Mouse (Mus musculus) frontal cortex, postnatal 10 days (tissue): ENCODE measurements around the gene Dgkz.

Source experiments
- DNase-seq, 2 experiments: peaks; one replicate each; pipeline ENCODE4 v3.0.0; 2022; ENCODE audit warnings: low spot score in 2 of 2, mixed read lengths in 1 of 2

The Dgkz gene

GRCm38 (mm10) chr2:91996006-91996405 is 20.3 kb upstream of the Dgkz start:
- no peak for DNase-seq

DNA sequence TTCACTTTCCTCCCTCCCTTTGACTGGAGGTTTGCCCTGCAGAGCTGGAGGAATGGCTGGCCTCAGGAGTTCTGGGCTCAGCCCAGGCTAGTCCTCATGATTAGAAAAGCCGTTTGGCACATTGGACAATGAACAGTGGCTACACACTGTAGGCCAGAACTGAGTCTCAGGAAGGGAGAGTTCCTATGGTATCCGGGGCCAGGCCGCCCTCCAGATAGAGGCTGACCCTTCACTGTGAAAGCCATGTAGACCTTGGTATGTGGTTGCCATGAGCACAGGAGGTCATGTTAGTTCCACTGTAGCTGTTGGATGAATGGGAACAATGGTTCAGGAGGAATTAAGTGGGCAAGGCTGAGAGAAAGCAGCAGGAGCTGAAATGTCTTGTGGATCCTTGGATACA is 17.7 kb upstream of the Dgkz start:
- DNase-seq, result no peak

DNA sequence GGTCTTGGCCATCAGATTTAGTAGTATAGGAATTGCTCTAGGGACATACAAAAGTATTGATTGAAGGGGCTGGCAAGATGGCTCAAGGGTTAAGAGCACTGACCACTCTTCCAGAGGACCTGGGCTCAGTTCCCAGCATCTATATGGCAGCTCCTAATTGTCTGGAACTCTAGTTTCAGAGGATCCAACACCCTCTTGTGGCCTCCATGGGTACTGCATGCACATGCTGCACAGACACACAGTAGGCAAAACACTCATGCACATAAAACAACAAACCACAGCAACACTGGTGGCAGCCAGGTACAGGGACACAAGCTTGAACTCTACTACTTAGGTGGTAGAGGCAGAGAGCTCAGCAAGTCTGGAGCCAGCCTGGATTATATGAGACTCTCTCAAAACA is 14.1 kb upstream of the Dgkz start:
- no peak for DNase-seq

GRCm38 (mm10) chr2:91987542-91987941 is 11.9 kb upstream of the Dgkz start:
- peak in 1 of 2 experiments; percentile 79 for DNase-seq

- DNase-seq, result no peak
These were observed 10.4 kb upstream of the Dgkz start for GRCm38 (mm10) chr2:91986071-91986470.

GRCm38 (mm10) chr2:91984906-91985525 is 9.4 kb upstream of the Dgkz start:
- DNase-seq, result no peak

- DNase-seq, result no peak
These were observed 8.8 kb upstream of the Dgkz start for GRCm38 (mm10) chr2:91984439-91984838.

DNA sequence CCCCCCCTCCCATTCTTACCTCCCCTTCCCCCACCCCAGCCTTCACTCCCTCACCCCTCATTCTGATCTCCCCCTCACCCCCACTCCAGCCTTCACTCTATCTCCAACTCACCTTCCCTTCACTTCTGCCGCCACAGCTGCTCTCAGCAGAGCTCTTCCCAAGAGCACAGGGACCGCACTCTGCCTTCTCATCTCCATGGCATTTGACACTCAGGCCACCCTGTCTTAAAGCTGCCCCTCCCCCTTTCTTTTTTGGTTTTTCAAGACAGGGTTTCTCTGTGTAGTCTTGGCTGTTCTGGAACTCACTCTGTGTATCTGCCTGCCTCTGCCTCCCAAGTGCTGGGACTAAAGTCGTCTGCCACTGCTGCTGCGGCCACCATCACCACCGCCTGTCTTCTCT is 5.2 kb upstream of the Dgkz start:
- no peak for DNase-seq

DNA sequence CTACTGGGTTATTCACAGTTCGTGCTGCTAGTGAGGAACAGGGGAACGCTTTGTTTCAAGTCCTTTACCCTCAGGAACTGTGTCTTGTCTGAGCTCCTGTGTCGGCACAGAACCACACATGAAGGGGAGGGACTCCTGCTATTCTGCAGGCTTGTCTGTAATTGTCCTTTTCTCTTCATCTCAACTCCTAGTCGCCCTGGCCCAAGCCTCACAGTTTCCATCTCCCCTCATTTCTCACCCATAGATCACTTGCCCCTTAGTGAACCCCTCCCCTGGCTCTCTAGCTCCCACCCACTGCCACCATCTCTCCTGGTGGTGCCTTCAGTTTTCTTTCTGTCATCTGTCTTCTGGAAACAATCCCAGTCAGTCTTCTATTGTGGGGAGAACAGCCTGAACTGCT is 4.6 kb upstream of the Dgkz start:
- no peak for DNase-seq

DNA sequence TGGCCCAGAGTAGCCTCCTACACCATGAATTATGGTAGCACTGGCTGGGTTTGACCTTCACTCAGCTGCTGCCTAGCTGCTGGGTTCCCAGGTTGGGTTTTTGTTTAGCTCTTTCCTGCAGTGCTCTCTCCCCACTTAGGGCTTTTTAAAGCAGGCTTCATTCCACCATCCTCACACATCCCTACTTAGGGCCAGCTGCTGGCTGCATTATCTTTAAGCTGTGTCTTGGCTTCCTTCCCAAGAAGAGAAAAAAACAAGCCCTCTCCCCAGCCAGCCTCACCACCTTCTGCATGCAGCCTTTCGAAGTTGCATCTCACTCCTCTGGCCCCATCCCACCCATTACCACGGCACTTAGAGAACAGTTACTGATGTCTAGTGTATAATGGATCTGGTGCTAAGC is 2.9 kb upstream of the Dgkz start:
- no peak for DNase-seq

DNA sequence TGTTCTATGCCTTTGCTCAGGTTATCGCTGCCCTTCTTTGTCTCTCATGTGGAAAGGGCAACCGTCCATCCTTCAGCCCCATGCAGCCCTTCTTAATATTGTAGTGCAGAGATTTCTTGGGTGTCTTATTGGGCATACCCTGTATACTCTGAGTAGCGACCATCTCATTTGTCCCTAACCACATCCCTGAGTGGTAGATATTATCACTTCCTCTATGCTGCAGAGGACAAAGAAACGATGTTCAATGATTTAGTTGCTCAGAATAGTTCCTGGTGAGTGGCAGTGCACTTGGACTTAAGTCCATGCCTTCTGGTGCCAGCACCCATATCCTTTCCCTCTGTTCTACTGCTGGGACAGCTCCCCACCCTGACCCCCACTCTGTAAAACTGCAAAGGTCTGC is 2.3 kb upstream of the Dgkz start:
- no peak for DNase-seq

GRCm38 (mm10) chr2:91973416-91974135 is 2.1 kb downstream of the Dgkz start:
- no peak for DNase-seq

DNA sequence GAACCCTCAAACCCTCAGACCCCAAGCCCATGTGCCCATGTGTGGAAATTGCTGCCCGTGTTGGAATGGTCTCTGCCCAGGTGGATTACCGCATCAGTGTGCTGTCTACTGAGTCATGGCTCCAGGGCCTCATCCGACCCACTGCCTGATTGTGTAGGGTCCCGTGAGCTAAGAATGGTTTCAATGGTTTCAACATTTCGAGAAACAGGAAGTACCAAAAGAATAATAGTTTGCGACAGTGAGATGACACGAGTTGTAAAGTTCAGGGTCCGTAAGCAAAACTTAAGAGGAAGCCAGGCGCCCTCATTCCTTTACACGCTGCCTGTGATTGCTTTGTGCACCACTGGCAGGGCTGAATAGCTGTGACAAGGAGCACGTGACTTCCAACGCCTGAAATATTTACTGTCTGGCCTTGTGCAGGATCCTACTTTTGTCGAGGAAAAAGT is 3.5 kb downstream of the Dgkz start:
- DNase-seq, result no peak

DNA sequence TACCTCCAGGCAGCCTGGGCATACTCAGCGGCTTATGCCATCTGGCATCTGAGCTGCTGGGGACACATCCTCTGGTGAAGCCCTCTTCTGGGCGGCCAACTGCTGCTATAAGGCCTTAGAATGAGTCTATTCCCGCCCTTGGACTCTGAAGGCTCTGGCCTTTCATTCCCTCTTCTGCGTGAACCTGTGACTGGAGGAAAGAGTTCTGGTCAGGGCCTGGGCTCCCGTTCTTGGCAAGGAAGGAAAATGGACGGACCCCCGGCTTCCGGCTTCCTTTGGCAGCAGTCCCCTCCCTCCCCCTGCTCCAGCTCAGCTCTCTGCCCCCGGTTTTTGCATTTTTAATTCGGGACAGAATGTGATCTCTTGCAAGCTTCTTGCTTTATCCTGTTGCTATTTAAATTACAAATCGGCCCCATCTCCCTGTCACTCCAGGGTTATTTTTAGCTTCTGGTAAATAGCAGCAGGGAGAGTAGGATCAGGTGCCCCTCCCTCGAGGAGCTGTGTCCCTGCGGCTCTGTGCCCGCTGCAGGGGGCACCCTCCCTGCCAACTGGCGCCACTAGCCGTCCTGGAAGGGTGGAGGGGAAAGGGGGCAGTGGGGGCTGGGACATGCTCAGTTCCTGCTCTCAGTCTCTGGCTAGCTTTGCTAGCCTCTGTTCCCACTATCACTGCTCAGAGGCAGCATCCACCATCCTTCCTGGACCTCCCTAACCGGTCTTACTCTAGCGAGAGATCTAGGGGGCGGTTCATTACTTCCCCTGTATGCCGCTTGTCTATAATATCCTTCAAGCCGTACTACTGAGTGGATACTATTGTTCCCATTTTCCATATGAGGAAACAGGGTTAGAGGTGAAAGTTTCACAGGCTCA is 4.2 kb downstream of the Dgkz start:
- DNase-seq, result peak in 1 of 2 experiments; percentile 76

- DNase-seq, result no peak
These were observed 7.7 kb downstream of the Dgkz start for GRCm38 (mm10) chr2:91967962-91968361.

GRCm38 (mm10) chr2:91966367-91966766 is 9.3 kb downstream of the Dgkz start:
- DNase-seq, result no peak

- no peak for DNase-seq
These were observed 10.2 kb downstream of the Dgkz start for GRCm38 (mm10) chr2:91965417-91965816.

- no peak for DNase-seq
These were observed 11.0 kb downstream of the Dgkz start for GRCm38 (mm10) chr2:91964610-91965204.

DNA sequence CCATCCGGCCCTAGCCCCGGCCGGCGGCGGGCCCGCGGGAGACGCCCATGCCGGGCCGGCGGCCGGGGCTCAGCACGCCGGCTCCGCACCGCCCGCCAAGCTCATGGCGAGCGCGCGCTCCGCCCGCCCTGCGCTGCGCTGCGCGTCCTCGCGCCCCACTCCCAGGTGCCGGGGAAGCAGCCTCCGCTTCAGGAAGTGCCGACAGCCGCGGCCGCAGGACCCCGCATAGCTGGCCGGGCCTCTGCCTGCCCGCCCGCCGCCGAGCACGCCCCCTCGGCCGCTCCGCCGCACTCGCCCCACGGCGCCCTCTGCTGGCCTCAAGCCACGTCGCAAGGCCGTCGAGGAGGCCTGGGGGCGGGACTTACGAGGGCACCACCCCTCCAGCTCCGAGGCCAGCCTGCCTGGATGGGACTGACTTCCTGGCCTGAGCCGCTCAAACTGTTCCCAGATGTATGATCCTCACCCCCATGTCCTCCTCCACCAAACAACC is 12.2 kb downstream of the Dgkz start:
- peak; percentile 88 to 94 for DNase-seq

GRCm38 (mm10) chr2:91962864-91963401 is 12.7 kb downstream of the Dgkz start:
- no peak for DNase-seq

- DNase-seq, result no peak
These were observed 13.5 kb downstream of the Dgkz start for GRCm38 (mm10) chr2:91961901-91962761.
